Mouse (Mus musculus): ENCODE measurements around the gene Itgb3.

The Itgb3 gene

GRCm38 (mm10) chr11:104661531-104662205 is 53.9 kb downstream of the Itgb3 start:
- DNase-seq (ENCODE audit: low spot score): peak; percentile 36

- DNase-seq (ENCODE audit: low spot score): no peak
Observed at GRCm38 (mm10) chr11:104662573-104662972, 54.8 kb downstream of the Itgb3 start.

- no peak for DNase-seq (ENCODE audit: low spot score)
Observed at GRCm38 (mm10) chr11:104663241-104663877, 55.6 kb downstream of the Itgb3 start.

- DNase-seq (ENCODE audit: low spot score): no peak
Observed at GRCm38 (mm10) chr11:104663878-104664261, 56.1 kb downstream of the Itgb3 start.

DNA sequence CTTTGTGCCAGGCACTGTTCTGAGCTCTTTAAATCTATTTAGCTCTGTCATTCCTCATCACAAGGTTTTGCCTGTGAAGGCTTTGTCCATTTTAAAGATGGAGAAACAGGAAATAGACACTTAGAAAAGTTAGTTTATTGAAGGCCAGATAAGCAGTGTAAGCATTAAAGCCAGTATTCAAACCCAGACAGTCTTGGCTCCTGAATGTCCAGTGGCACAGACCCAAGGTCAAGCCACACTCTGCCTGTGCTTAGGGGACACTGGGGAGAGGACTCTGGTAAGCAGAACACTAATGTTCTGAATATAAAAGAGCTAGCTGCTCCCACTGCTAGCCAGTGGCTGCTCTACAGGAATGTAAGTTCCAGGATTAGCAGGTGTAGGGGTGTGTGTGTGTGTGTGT is 56.6 kb downstream of the Itgb3 start:
- DNase-seq (ENCODE audit: low spot score): no peak

GRCm38 (mm10) chr11:104667399-104667798 is 59.6 kb downstream of the Itgb3 start:
- DNase-seq (ENCODE audit: low spot score): no peak

GRCm38 (mm10) chr11:104673412-104673811 is 65.6 kb downstream of the Itgb3 start:
- DNase-seq (ENCODE audit: low spot score): no peak

GRCm38 (mm10) chr11:104674768-104675167 is 67.0 kb downstream of the Itgb3 start:
- DNase-seq (ENCODE audit: low spot score): no peak

DNA sequence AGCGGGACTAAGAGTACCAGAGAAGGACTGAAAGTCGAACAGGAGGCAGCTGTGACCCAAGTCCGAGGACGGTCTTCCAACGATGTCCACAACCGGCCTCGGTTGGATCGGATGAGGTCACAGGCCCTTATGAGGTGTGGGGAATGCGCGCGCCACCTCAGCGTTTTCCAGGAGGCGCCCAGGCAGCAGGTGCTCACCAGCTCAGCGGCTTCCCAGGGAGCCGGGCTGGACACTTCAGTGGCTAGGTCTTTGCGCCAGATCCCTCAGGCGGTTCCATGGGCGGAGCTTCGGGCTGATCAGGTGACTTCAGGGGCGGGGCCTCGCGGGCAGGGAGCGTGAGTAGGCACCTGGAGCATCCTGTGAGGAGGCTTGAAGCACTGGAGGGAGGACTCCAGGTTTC is 77.7 kb downstream of the Itgb3 start, which contains the start of gene Gm11639:
Gene Gm11639, plus strand, starts transcription at position 160 of the 400 bp plus-strand sequence.
- peak; percentile 59 for DNase-seq (ENCODE audit: low spot score)

DNA sequence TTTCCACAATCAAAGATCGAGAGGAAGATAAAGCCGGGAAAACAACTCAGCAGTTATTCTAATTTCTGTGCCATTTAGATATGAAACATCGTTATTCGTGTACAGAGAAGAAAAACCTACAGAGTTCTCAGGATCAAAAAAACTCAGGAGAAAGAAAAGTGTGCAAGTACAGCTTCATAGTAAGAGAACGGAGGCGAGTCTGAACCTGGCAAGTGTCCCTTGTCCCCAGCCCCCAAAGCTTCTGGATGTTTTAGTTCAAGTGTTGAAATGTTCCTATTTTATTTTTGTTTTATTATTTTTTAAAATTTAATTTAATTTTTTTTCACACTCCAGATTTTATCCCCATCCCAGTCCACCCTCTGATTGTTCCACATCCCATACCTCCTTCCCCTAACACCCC is 85.4 kb downstream of the Itgb3 start:
- no peak for DNase-seq (ENCODE audit: low spot score)

DNA sequence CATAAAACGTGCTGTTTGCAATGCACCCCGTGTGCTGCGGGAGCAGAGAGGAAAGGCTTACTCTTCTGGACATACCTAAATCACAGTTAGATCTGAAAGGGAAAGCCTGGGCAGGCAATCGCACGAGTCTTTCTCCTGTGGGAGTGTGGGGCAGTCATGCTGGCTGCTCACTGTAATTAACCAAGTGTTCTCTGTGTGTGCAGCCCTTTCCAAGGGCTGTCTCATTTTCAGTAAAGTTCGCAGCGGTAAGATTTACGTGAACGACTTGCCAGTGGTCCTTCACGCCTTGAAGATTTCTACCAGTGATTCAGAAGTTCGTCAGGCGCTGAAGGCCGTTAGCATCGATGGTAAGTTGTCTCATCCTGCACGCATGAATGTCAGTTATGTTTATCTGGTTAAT is 96.3 kb downstream of the Itgb3 start:
- no peak for DNase-seq (ENCODE audit: low spot score)

GRCm38 (mm10) chr11:104707084-104707483 is 99.3 kb downstream of the Itgb3 start:
- no peak for DNase-seq (ENCODE audit: low spot score)

Data from c-Kit-positive CD71-positive TER-119-positive erythroid progenitor cells, embryonic 14.5 days (primary cell).